Mouse (Mus musculus): ENCODE measurements around the gene Pitpnm1. TPM values are rescaled to one million over a fixed set of nuclear protein-coding genes. Genes with fewer than 3 reads are reported as not detected.

The Pitpnm1 gene
- polyA plus RNA-seq, 1 experiment, result not detected

- H3K4me3 ChIP-seq (ENCODE audit: insufficient read depth, low read depth, low read length), result no peak overlapping the region
- peaks cover 32% of the 10 kb centered on the region for H3K4me1 ChIP-seq (ENCODE audit: control insufficient read depth, insufficient read depth, low read length)
- no peak overlapping the region for H3K27ac ChIP-seq (ENCODE audit: insufficient read depth, low read depth, low read length)
- WGBS, result 58% methylated on average over 12 of the region's 12 CpGs
- TF ChIP-seq CTCF (IDR thresholded peaks at IDR 0.05; ENCODE audit: insufficient read depth, low read depth, low read length) (no peak), POLR2A (IDR thresholded peaks at IDR 0.05; ENCODE audit: insufficient read depth, low read depth, low read length) (no peak)
Measured at GRCm38 (mm10) chr19:4146366-4147021, 46.7 kb downstream of the Pitpnm1 start.

DNA sequence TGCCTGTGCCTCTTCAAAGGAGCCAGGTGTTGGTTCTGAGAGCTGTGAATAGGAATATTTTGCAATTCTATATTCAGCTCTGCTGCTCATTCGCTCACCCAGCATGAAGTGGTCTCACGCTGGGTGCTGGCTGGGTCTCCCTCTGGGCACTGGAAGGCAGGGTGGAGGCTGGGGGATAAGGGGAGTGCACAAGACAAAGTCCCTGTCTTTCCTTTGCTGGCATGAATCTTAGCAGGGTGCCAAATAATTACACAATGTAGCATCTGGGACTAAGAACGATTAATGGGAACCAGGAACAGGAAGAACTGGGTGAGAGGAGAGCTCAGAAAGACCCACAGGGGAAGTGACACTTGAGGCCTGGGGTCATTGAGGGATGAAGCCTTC, 47.2 kb downstream of the Pitpnm1 start:
- H3K4me1 ChIP-seq (ENCODE audit: control insufficient read depth, insufficient read depth, low read length), result peaks cover 32% of the 10 kb centered on the region
- no peak overlapping the region for H3K4me3 ChIP-seq (ENCODE audit: insufficient read depth, low read depth, low read length)
- no peak overlapping the region for H3K27ac ChIP-seq (ENCODE audit: insufficient read depth, low read depth, low read length)
- WGBS, result 32% methylated on average over 3 of the region's 3 CpGs
- no peak for TF ChIP-seq CTCF (IDR thresholded peaks at IDR 0.05; ENCODE audit: insufficient read depth, low read depth, low read length)
- TF ChIP-seq POLR2A (IDR thresholded peaks at IDR 0.05; ENCODE audit: insufficient read depth, low read depth, low read length), result no peak

GRCm38 (mm10) chr19:4147782-4148490, 48.1 kb downstream of the Pitpnm1 start:
- H3K4me1 ChIP-seq (ENCODE audit: control insufficient read depth, insufficient read depth, low read length), result peaks cover 32% of the 10 kb centered on the region
- TF ChIP-seq CTCF (IDR thresholded peaks at IDR 0.05; ENCODE audit: insufficient read depth, low read depth, low read length), result no peak
- TF ChIP-seq POLR2A (IDR thresholded peaks at IDR 0.05; ENCODE audit: insufficient read depth, low read depth, low read length), result no peak
- 39% methylated on average over 9 of the region's 9 CpGs for WGBS

GRCm38 (mm10) chr19:4148491-4148806, 48.7 kb downstream of the Pitpnm1 start, which contains the start of gene Coro1b:
Gene Coro1b, plus strand, starts transcription at chr19:4148619.
- H3K27ac ChIP-seq (ENCODE audit: insufficient read depth, low read depth, low read length), result peak within 1 kb of the TSS; percentile 54
- under 1% methylated on average over 32 of the region's 33 CpGs for WGBS
- H3K4me3 ChIP-seq (ENCODE audit: insufficient read depth, low read depth, low read length), result peak within 1 kb of the TSS; percentile 66
- TF ChIP-seq CTCF (IDR thresholded peaks at IDR 0.05; ENCODE audit: insufficient read depth, low read depth, low read length) (no peak), POLR2A (IDR thresholded peaks at IDR 0.05; ENCODE audit: insufficient read depth, low read depth, low read length) (peak; percentile 80)
- peaks cover 32% of the 10 kb centered on the region for H3K4me1 ChIP-seq (ENCODE audit: control insufficient read depth, insufficient read depth, low read length)

More at GRCm38 (mm10) chr19:4147782-4148490, 48.1 kb downstream of the Pitpnm1 start:
- Histone ChIP-seq H3K4me3 (ENCODE audit: insufficient read depth, low read depth, low read length) (peak overlapping the region; percentile 66), H3K27ac (ENCODE audit: insufficient read depth, low read depth, low read length) (peak overlapping the region; percentile 54)

GRCm38 (mm10) chr19:4148819-4149218, 49.0 kb downstream of the Pitpnm1 start:
- no peak for TF ChIP-seq CTCF (IDR thresholded peaks at IDR 0.05; ENCODE audit: insufficient read depth, low read depth, low read length)
- TF ChIP-seq POLR2A (IDR thresholded peaks at IDR 0.05; ENCODE audit: insufficient read depth, low read depth, low read length), result no peak
- Histone ChIP-seq H3K4me3 (ENCODE audit: insufficient read depth, low read depth, low read length) (peak overlapping the region; percentile 66), H3K27ac (ENCODE audit: insufficient read depth, low read depth, low read length) (no peak overlapping the region; the same call in 1 of the 2 replicates), H3K4me1 (ENCODE audit: control insufficient read depth, insufficient read depth, low read length) (peaks cover 32% of the 10 kb centered on the region)
- WGBS, result under 1% methylated on average over 8 of the region's 8 CpGs

DNA sequence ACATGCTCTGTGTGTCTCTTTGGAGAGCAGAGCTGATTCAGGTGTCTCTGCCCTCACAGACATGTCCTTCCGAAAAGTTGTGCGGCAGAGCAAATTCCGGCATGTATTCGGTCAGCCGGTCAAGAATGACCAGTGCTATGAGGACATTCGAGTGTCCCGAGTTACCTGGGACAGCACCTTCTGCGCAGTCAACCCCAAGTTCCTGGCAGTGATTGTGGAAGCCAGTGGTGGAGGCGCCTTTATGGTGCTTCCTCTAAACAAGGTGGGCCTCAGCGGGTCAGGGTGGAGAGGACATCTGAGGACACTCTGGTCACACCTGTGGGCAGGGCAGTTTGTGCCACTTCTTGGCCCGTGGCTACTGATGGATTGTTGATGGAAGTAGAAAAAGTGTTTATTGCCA, 49.5 kb downstream of the Pitpnm1 start:
- H3K4me1 ChIP-seq (ENCODE audit: control insufficient read depth, insufficient read depth, low read length), result peaks cover 32% of the 10 kb centered on the region
- peak overlapping the region; percentile 66 for H3K4me3 ChIP-seq (ENCODE audit: insufficient read depth, low read depth, low read length)
- TF ChIP-seq POLR2A (IDR thresholded peaks at IDR 0.05; ENCODE audit: insufficient read depth, low read depth, low read length) (no peak), CTCF (IDR thresholded peaks at IDR 0.05; ENCODE audit: insufficient read depth, low read depth, low read length) (no peak)
- no peak overlapping the region for H3K27ac ChIP-seq (ENCODE audit: insufficient read depth, low read depth, low read length)
- 86% methylated on average over 11 of the region's 11 CpGs for WGBS

- no peak for TF ChIP-seq POLR2A (IDR thresholded peaks at IDR 0.05; ENCODE audit: insufficient read depth, low read depth, low read length)
- TF ChIP-seq CTCF (IDR thresholded peaks at IDR 0.05; ENCODE audit: insufficient read depth, low read depth, low read length), result no peak
- no peak overlapping the region for H3K27ac ChIP-seq (ENCODE audit: insufficient read depth, low read depth, low read length)
- H3K4me3 ChIP-seq (ENCODE audit: insufficient read depth, low read depth, low read length), result no peak overlapping the region
- WGBS, result 93% methylated on average over 17 of the region's 17 CpGs
- peaks cover 33% of the 10 kb centered on the region for H3K4me1 ChIP-seq (ENCODE audit: control insufficient read depth, insufficient read depth, low read length)
Measured at GRCm38 (mm10) chr19:4149764-4150461, 50.1 kb downstream of the Pitpnm1 start.

- TF ChIP-seq CTCF (IDR thresholded peaks at IDR 0.05; ENCODE audit: insufficient read depth, low read depth, low read length) (no peak), POLR2A (IDR thresholded peaks at IDR 0.05; ENCODE audit: insufficient read depth, low read depth, low read length) (no peak)
- 86% methylated on average over 22 of the region's 22 CpGs for WGBS
- H3K4me3 ChIP-seq (ENCODE audit: insufficient read depth, low read depth, low read length), result no peak overlapping the region
- no peak overlapping the region for H3K27ac ChIP-seq (ENCODE audit: insufficient read depth, low read depth, low read length)
- peaks cover 34% of the 10 kb centered on the region for H3K4me1 ChIP-seq (ENCODE audit: control insufficient read depth, insufficient read depth, low read length)
Measured at GRCm38 (mm10) chr19:4150567-4151487, 51.0 kb downstream of the Pitpnm1 start.

All from olfactory bulb, adult 2 months (tissue).